Mouse (Mus musculus): Measurements from ENCODE around the gene Gm39566. TPM values are rescaled to one million over a fixed set of nuclear protein-coding genes. Genes with fewer than 3 reads are reported as not detected.

The Gm39566 gene
- polyA plus RNA-seq, 1 experiment from 2014 or later, result not detected

- Histone ChIP-seq H3K4me1 (peaks cover 23% of the 10 kb centered on the region), H3K27ac (peak overlapping the region; percentile 96), H3K36me3 (peaks cover 45% of the 10 kb centered on the region), H3K4me2 (replicated peaks) (peak overlapping the region; percentile 86), H3K4me3 (peak overlapping the region; percentile 70), H3K27me3 (no peaks in the 10 kb centered on the region), H3K9ac (peak overlapping the region; percentile 83), H3K9me3 (no peaks in the 10 kb centered on the region)
- 11% methylated on average over 37 of the region's 37 CpGs for WGBS
- ATAC-seq (ENCODE audit: insufficient number of reproducible peaks, insufficient read depth, low FRiP score, low TSS enrichment), result no peak
Measured at GRCm38 (mm10) chr11:69846738-69847688, 31.9 kb upstream of the Gm39566 start.

DNA sequence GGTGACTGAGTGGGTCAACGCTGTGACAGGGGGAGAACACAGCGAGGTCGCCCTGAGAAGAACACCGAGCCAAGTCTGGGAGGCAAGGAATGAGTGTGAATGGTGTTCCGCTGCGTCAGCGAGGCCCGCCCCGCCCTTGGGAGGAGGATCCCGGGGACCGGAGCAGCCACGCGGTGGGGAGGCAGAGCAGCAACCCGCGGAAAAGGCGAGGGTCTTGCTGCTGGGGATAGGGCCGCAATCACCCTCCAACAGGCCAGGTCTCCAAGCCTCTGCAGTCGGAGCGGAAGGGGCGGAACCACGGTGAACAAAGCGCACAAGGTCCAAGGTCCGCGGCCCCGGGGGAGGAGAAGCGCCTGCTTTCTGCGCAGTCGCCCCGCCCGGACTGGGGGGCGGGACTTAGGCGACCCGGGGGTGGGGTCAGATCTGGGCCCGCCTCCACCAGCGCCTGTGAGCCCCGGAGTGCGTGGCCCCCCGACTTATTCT, 31.1 kb upstream of the Gm39566 start, which contains the start of gene Plscr3:
Plscr3 (plus strand) TSS at position 179 of the 483 bp plus-strand sequence.
- ATAC-seq (ENCODE audit: insufficient number of reproducible peaks, insufficient read depth, low FRiP score, low TSS enrichment), result peak; percentile 78
- Histone ChIP-seq H3K4me2 (replicated peaks) (peak within 1 kb of the TSS; percentile 86), H3K27ac (peak within 1 kb of the TSS; percentile 96), H3K9me3 (no peaks in the 10 kb centered on the region), H3K27me3 (no peaks in the 10 kb centered on the region), H3K4me3 (peak within 1 kb of the TSS; percentile 70), H3K9ac (peak within 1 kb of the TSS; percentile 83), H3K36me3 (peaks cover 37% of the 10 kb centered on the region), H3K4me1 (peaks cover 23% of the 10 kb centered on the region)
- under 1% methylated on average over 34 of the region's 38 CpGs for WGBS

DNA sequence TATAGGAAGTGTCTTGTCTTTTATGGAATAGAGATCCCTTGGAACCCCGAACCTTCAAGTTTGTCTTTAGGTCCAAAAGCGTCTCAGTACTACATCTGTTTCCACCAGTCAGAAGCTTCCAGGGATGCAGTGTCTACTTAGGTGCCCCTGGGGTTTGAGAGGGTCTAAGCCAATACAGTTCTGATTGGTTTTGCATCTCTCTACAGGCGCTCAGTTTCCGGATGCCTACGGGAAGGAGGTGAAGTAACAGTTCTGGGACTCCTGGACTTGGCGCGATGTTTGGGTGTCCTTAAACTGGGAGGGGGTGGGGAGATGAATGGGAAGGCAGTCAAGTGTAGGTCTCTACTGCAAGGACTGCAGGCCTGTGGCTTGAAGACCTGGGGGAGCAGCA, 23.6 kb upstream of the Gm39566 start:
- H3K4me1 ChIP-seq, result peaks cover 34% of the 10 kb centered on the region
- ATAC-seq (ENCODE audit: insufficient number of reproducible peaks, insufficient read depth, low FRiP score, low TSS enrichment), result no peak

DNA sequence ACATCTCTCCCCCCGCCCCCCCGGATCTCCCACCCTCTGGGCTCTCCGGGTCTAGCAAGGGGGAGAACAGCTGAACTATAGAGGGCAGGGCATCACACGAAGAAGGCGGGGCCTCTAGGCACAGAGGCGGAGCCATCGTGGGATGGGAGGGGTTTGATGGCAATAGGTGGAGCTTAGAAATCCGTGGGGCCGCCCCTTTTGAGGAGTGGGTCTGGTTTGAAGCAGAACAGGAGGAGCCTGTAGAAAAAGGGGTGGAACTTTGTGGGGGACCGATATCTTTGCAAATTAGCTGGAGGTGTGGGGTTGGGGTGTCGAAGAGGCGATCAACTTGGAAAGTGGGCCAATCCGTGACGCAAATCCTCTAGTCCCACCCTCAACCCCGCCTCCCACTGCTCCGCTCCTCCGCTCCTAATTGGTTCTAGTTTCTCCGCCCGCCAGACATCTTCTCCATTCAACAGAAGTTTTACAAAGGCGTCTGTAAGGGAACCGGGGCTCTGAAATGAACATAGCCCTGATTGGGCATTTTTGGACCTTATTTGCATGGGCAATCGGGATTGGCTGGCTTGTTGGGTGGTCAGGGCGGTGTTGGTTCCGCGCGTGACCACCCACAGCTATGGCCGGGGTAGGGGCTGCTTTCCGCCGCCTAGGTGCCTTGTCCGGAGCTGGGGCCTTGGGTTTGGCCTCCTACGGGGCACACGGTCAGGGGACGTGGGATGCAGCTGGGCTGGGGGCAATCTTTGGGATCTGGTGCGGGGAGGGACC, 23.0 kb upstream of the Gm39566 start, which contains the start of gene Tmem256:
Tmem256 (plus strand) TSS at position 563 of the 762 bp plus-strand sequence.
- Histone ChIP-seq H3K36me3 (0 out of 2 replicates have a peak, but pooled peaks cover 8% of the 10 kb centered on the region), H3K27ac (peak within 1 kb of the TSS; percentile 92), H3K27me3 (no peaks in the 10 kb centered on the region), H3K4me2 (replicated peaks) (peak within 1 kb of the TSS; percentile 97), H3K9me3 (no peaks in the 10 kb centered on the region), H3K4me1 (peaks cover 37% of the 10 kb centered on the region), H3K4me3 (peak within 1 kb of the TSS; percentile 79), H3K9ac (peak within 1 kb of the TSS; percentile 87)
- peak; percentile 85 for ATAC-seq (ENCODE audit: insufficient number of reproducible peaks, insufficient read depth, low FRiP score, low TSS enrichment)
- WGBS, result under 1% methylated on average over 34 of the region's 34 CpGs

More for the DNA sequence above, 23.6 kb upstream of the Gm39566 start:
- Histone ChIP-seq H3K27ac (peak overlapping the region; percentile 85), H3K4me2 (replicated peaks) (peak overlapping the region; percentile 97), H3K27me3 (no peaks in the 10 kb centered on the region), H3K9me3 (no peaks in the 10 kb centered on the region), H3K4me3 (peak overlapping the region; percentile 79), H3K9ac (peak overlapping the region; percentile 57; the same call in 1 of the 2 replicates), H3K36me3 (0 out of 2 replicates have a peak, but pooled peaks cover 2% of the 10 kb centered on the region)
- 3% methylated on average over 7 of the region's 7 CpGs for WGBS

GRCm38 (mm10) chr11:69837604-69837951, 22.5 kb upstream of the Gm39566 start, which contains the start of gene Nlgn2:
Gene Nlgn2 (minus strand): TSS chr11:69837784.
- H3K36me3 ChIP-seq, result peaks cover 14% of the 10 kb centered on the region
- no peak for ATAC-seq (ENCODE audit: insufficient number of reproducible peaks, insufficient read depth, low FRiP score, low TSS enrichment)
- H3K4me3 ChIP-seq, result peak within 1 kb of the TSS; percentile 79
- peak within 1 kb of the TSS; percentile 97 for H3K4me2 ChIP-seq (replicated peaks)
- no peaks in the 10 kb centered on the region for H3K27me3 ChIP-seq
- H3K4me1 ChIP-seq, result peaks cover 37% of the 10 kb centered on the region
- peak within 1 kb of the TSS; percentile 92 for H3K27ac ChIP-seq
- WGBS, result under 1% methylated on average over 29 of the region's 32 CpGs
- H3K9me3 ChIP-seq, result no peaks in the 10 kb centered on the region
- H3K9ac ChIP-seq, result peak within 1 kb of the TSS; percentile 87

DNA sequence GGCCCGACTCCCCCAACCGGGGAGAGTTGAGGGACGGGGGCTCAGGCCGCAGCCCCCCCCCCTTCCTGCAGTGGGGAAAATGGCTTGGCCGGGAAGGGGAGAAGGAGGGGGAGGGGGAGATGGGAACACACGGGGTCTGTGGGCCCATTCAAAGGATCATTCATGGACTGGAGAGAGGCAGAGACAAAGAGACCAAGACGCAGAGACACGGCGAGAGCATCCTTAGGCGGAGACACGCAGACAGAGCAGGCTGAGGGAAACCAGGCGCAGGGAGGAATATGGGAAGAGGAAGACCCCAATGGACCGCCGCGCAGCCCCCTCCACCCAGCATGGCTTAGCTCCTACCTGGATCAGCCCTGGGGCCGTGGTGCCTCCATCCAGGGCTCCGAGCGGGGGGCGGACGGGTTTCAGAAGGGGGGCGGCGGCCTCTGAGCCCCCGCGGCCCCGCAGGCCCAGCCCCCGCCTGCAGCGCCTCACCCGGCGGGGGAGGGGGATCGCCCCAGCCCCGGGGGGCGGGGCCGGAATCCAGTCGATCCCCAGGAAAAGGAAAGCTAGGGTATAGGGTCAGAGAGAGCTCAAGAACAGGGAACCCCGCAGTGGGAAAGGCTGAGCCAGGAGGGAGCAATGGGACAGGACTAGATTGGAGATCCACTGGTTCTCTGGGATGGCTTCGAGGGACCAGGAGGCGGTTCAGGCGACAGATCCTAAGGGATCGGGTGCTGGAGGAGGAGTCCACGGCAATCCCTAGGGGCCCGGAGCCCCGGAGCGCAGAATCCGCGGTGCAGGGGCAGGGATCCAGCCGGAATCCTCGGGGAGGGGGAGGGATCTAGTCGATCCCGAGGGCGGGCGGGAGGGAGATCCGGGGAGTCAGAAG, 21.8 kb upstream of the Gm39566 start:
- Histone ChIP-seq H3K4me1 (peaks cover 37% of the 10 kb centered on the region), H3K4me2 (replicated peaks) (peak overlapping the region; percentile 97), H3K27me3 (no peaks in the 10 kb centered on the region)

DNA sequence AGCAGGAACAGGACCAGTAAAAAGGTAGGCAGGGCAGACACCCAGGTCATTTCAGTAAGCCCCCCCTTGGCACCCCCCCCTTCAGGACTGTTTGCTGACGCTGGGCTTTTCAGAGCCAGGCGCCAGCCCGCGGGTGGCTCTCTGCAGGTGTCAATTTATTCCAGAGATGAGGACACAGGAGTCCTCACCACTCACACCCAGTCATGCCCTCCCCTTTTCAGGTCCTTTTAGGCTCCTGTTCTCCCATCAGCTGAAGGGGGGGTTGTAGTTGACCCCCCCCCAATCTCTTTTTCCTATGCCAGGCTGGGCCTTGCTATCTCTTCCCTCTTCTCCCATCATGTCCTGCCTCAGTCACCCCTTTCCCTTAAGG, 20.9 kb upstream of the Gm39566 start:
- H3K9me3 ChIP-seq, result no peaks in the 10 kb centered on the region
- peak overlapping the region; percentile 79 for H3K4me3 ChIP-seq
- H3K27me3 ChIP-seq, result no peaks in the 10 kb centered on the region
- WGBS, result 3% methylated on average over 4 of the region's 4 CpGs
- H3K4me1 ChIP-seq, result peaks cover 37% of the 10 kb centered on the region
- H3K27ac ChIP-seq, result peak overlapping the region; percentile 92
- ATAC-seq (ENCODE audit: insufficient number of reproducible peaks, insufficient read depth, low FRiP score, low TSS enrichment), result no peak
- peak overlapping the region; percentile 97 for H3K4me2 ChIP-seq (replicated peaks)
- peaks cover 25% of the 10 kb centered on the region for H3K36me3 ChIP-seq
- H3K9ac ChIP-seq, result peak overlapping the region; percentile 87; the same call in 1 of the 2 replicates

More for the DNA sequence above, 21.8 kb upstream of the Gm39566 start:
- ATAC-seq (ENCODE audit: insufficient number of reproducible peaks, insufficient read depth, low FRiP score, low TSS enrichment), result no peak; the same call in 1 of the 2 replicates
- Histone ChIP-seq H3K9me3 (no peaks in the 10 kb centered on the region), H3K36me3 (peaks cover 20% of the 10 kb centered on the region), H3K4me3 (peak overlapping the region; percentile 79), H3K27ac (peak overlapping the region; percentile 92), H3K9ac (peak overlapping the region; percentile 87)
- under 1% methylated on average over 48 of the region's 52 CpGs for WGBS

- H3K27ac ChIP-seq, result no peak overlapping the region; the same call in 1 of the 2 replicates
- WGBS, result 5% methylated on average over 9 of the region's 9 CpGs
- peaks cover 37% of the 10 kb centered on the region for H3K4me1 ChIP-seq
- ATAC-seq (ENCODE audit: insufficient number of reproducible peaks, insufficient read depth, low FRiP score, low TSS enrichment), result no peak
- no peaks in the 10 kb centered on the region for H3K9me3 ChIP-seq
- H3K4me2 ChIP-seq (replicated peaks), result peak overlapping the region; percentile 97
- peak overlapping the region; percentile 79 for H3K4me3 ChIP-seq
- H3K9ac ChIP-seq, result peak overlapping the region; percentile 87; the same call in 1 of the 2 replicates
- H3K36me3 ChIP-seq, result peaks cover 26% of the 10 kb centered on the region
- no peaks in the 10 kb centered on the region for H3K27me3 ChIP-seq
Measured at GRCm38 (mm10) chr11:69835326-69835965, 20.3 kb upstream of the Gm39566 start.

GRCm38 (mm10) chr11:69834001-69834549, 19.0 kb upstream of the Gm39566 start:
- H3K27ac ChIP-seq, result peak overlapping the region; percentile 72
- peaks cover 33% of the 10 kb centered on the region for H3K36me3 ChIP-seq
- peaks cover 34% of the 10 kb centered on the region for H3K4me1 ChIP-seq
- H3K9ac ChIP-seq, result peak overlapping the region; percentile 77
- peak overlapping the region; percentile 97 for H3K4me2 ChIP-seq (replicated peaks)
- no peaks in the 10 kb centered on the region for H3K27me3 ChIP-seq
- peak overlapping the region; percentile 79 for H3K4me3 ChIP-seq
- no peak for ATAC-seq (ENCODE audit: insufficient number of reproducible peaks, insufficient read depth, low FRiP score, low TSS enrichment)
- no peaks in the 10 kb centered on the region for H3K9me3 ChIP-seq
- 11% methylated on average over 44 of the region's 48 CpGs for WGBS

GRCm38 (mm10) chr11:69833554-69833953, 18.5 kb upstream of the Gm39566 start:
- Histone ChIP-seq H3K9ac (peak overlapping the region; percentile 77; the same call in 1 of the 2 replicates), H3K4me1 (peaks cover 35% of the 10 kb centered on the region), H3K36me3 (peaks cover 38% of the 10 kb centered on the region), H3K4me3 (peak overlapping the region; percentile 79), H3K9me3 (no peaks in the 10 kb centered on the region), H3K27ac (no peak overlapping the region), H3K4me2 (replicated peaks) (peak overlapping the region; percentile 97), H3K27me3 (no peaks in the 10 kb centered on the region)
- WGBS, result 60% methylated on average over 8 of the region's 8 CpGs
- ATAC-seq (ENCODE audit: insufficient number of reproducible peaks, insufficient read depth, low FRiP score, low TSS enrichment), result no peak

All from embryonic facial prominence, embryonic 12.5 days (tissue).